Mouse (Mus musculus) embryonic fibroblast, embryonic 13.5 days (primary cell): Measurements from ENCODE around the gene Cish.

Experiments used
- CTCF ChIP-seq: IDR thresholded peaks from 2 replicates; pipeline ENCODE4 v1.5.1; 2011; ENCODE audit warnings: mild to moderate bottlenecking, control low read depth, low read length, moderate library complexity, borderline replicate concordance; ENCODE audit not compliant: insufficient read depth
- POLR2A ChIP-seq: IDR thresholded peaks from 2 replicates; pipeline ENCODE4 v1.6.1; 2011; ENCODE audit warnings: low read depth, mild to moderate bottlenecking, control low read depth, low read length, moderate library complexity

GRCm38 (mm10) chr9:107346081-107346480 lies 50.3 kb downstream of the Cish start:
- TF ChIP-seq POLR2A, result no peak
- no peak for TF ChIP-seq CTCF
